Mouse (Mus musculus) thymus, adult 2 months (tissue): ENCODE measurements around the gene Ppt1. TPM values are rescaled to one million over a fixed set of nuclear protein-coding genes. Genes with fewer than 3 reads are reported as not detected.

Experiments
- DNase-seq: peaks from one replicate; pipeline ENCODE4 v3.0.0; 2021
- H3K27ac ChIP-seq: fragments of 200-500 bp; 2 replicates; pipeline ENCODE4 v1.5.1; 2012; ENCODE audit warnings: low read length, control low read depth; ENCODE audit not compliant: control insufficient read depth, insufficient read depth
- H3K27me3 ChIP-seq: fragments of 200-500 bp; 2 replicates; pipeline ENCODE4 v1.6.1; 2012; ENCODE audit warnings: mild to moderate bottlenecking, low read length, moderate library complexity, mixed read lengths; ENCODE audit not compliant: control insufficient read depth, insufficient read depth
- H3K36me3 ChIP-seq: fragments of 200-500 bp; 2 replicates; pipeline ENCODE4 v1.6.1; 2012; ENCODE audit warnings: mild to moderate bottlenecking, low read length, moderate library complexity; ENCODE audit not compliant: control insufficient read depth, insufficient read depth
- H3K4me1 ChIP-seq: fragments of 200-500 bp; replicated peaks from 2 replicates; pipeline ENCODE4 v1.6.1; 2012; ENCODE audit warnings: low read length; ENCODE audit not compliant: control insufficient read depth, insufficient read depth
- H3K4me3 ChIP-seq: fragments of 200-500 bp; 2 replicates; pipeline ENCODE4 v1.5.1; 2012; ENCODE audit warnings: mild to moderate bottlenecking, low read length, control low read depth, moderate library complexity; ENCODE audit not compliant: control insufficient read depth, insufficient read depth
- CTCF ChIP-seq: fragments of 200-500 bp; IDR thresholded peaks from 2 replicates; pipeline ENCODE4 v1.5.1; 2012; ENCODE audit warnings: mild to moderate bottlenecking, control low read depth, low read length, moderate library complexity, borderline replicate concordance; ENCODE audit not compliant: control insufficient read depth, poor library complexity, insufficient read depth; ENCODE audit errors: extremely low read depth
- POLR2A ChIP-seq: fragments of 200-500 bp; IDR thresholded peaks from 2 replicates; pipeline ENCODE4 v1.6.1; 2012; ENCODE audit warnings: mild to moderate bottlenecking, low read length, control low read depth, moderate library complexity; ENCODE audit not compliant: control insufficient read depth, poor library complexity, insufficient read depth; ENCODE audit errors: extremely low read depth
- WGBS: fragments of 180-500 bp; shearing (Covaris S2); methylation state at CpG from one replicate; pipeline ENCODE4 v1.1.7; 2018; 5-methylcytosine and 5-hydroxymethylcytosine counted together
- polyA plus RNA-seq: library from polyadenylated mRNA; depleted of rRNA; stranded (reverse); fragments of >200 nt; gene quantifications from 2 replicates; pipeline ENCODE4 v1.2.3, GENCODE M21; 2012

Gene Ppt1
- polyA plus RNA-seq, 1 experiment, result 86.7 TPM

- H3K4me3 ChIP-seq, result no peak overlapping the region
- H3K4me1 ChIP-seq, result peaks cover 33% of the 10 kb centered on the region
- peak; percentile 62 for DNase-seq
- peak overlapping the region; percentile 93 for H3K27ac ChIP-seq
- H3K27me3 ChIP-seq, result no peaks in the 10 kb centered on the region; the same call in 1 of the 2 replicates
- WGBS, result 5% methylated on average over 13 of the region's 13 CpGs
- peaks cover 62% of the 10 kb centered on the region for H3K36me3 ChIP-seq
- TF ChIP-seq CTCF (no peak), POLR2A (no peak)
These were observed 12.1 kb downstream of the Ppt1 start for GRCm38 (mm10) chr4:122848150-122848621.

GRCm38 (mm10) chr4:122851535-122851934 lies 15.5 kb downstream of the Ppt1 start:
- Histone ChIP-seq H3K4me3 (no peak overlapping the region), H3K27ac (no peak overlapping the region), H3K36me3 (peaks cover 49% of the 10 kb centered on the region), H3K4me1 (peaks cover 55% of the 10 kb centered on the region), H3K27me3 (no peaks in the 10 kb centered on the region; the same call in 1 of the 2 replicates)
- TF ChIP-seq CTCF (no peak), POLR2A (no peak)
- DNase-seq, result no peak

DNA sequence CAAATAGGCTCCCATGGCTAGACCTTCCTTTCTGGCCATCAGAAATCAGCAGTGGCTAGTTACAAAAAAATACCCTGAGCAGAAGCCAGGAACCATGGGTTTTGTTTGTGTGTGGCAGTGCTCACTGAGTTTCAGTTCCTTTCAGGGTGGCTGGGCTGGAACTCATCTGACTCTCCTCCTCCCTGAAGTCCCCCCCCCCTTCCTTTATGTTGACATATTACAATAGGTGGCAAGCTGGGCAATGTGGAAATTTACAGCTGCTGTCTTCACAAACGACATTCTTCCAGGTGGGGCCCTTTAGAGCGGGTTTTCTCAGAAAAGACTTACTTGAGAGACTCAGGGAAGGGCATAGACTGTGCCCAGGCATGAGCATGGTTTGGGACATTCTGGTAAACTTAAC lies 17.6 kb downstream of the Ppt1 start:
- 2% methylated on average over 2 of the region's 2 CpGs for WGBS
- no peaks in the 10 kb centered on the region; the same call in 1 of the 2 replicates for H3K27me3 ChIP-seq
- H3K27ac ChIP-seq, result peak overlapping the region; percentile 50; the same call in 1 of the 2 replicates
- peaks cover 61% of the 10 kb centered on the region for H3K36me3 ChIP-seq
- peaks cover 42% of the 10 kb centered on the region for H3K4me1 ChIP-seq
- peak; percentile 44 for DNase-seq
- TF ChIP-seq CTCF (no peak), POLR2A (no peak)
- H3K4me3 ChIP-seq, result no peak overlapping the region

DNA sequence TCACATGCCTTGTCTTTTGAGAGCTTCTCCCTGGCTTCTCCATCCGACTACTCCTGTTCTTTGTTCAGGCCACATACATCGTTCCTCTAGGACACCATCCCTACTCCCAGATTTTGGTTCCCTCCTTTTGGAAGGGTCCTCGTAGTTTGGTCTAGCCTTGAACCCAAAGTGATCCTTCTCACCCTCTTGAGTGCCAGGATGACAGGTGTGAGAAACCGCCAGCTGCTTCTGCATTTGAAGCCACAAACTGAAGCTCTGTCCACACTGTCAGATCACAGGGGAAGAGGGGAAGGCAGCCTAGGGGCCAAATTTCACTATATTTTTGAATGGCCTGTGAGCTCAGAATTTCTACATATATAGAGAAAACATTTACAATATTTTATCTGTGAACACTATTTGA lies 18.7 kb downstream of the Ppt1 start:
- Histone ChIP-seq H3K27me3 (no peaks in the 10 kb centered on the region; the same call in 1 of the 2 replicates), H3K4me1 (peaks cover 35% of the 10 kb centered on the region), H3K36me3 (peaks cover 61% of the 10 kb centered on the region), H3K4me3 (no peak overlapping the region), H3K27ac (peak overlapping the region; percentile 5)
- no peak for TF ChIP-seq POLR2A
- no peak for TF ChIP-seq CTCF
- DNase-seq, result peak; percentile 22
- WGBS, result 49% methylated on average over 4 of the region's 4 CpGs

DNA sequence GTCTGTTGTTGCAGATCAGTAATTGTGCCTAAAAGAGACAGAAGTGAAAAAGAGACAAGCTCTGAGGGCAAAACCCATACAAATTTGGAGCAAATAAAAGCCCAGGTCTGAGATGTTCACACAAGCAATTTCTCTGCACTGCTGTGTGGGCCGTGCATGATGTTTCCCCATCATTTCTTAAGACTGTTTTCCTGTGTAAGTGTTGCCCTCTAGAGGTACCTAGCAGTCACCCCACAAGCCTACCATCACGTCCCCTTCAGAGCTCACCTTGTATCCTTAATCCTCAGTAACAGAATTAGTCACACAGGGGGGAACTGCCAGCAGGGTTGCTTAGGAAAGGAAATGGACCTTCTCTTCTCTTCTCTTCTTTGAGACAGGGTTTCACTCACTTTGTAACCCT lies 21.9 kb downstream of the Ppt1 start:
- no peak overlapping the region for H3K27ac ChIP-seq
- peaks cover 24% of the 10 kb centered on the region for H3K4me1 ChIP-seq
- H3K4me3 ChIP-seq, result no peak overlapping the region
- peaks cover 72% of the 10 kb centered on the region for H3K36me3 ChIP-seq
- TF ChIP-seq POLR2A (no peak), CTCF (no peak)
- peak; percentile 23 for DNase-seq
- H3K27me3 ChIP-seq, result no peaks in the 10 kb centered on the region
- 27% methylated on average over 2 of the region's 2 CpGs for whole genome bisulfite sequencing

GRCm38 (mm10) chr4:122859096-122859674 lies 23.1 kb downstream of the Ppt1 start:
- no peak for TF ChIP-seq POLR2A
- H3K27me3 ChIP-seq, result no peaks in the 10 kb centered on the region
- 80% methylated on average over 6 of the region's 6 CpGs for WGBS
- peaks cover 84% of the 10 kb centered on the region for H3K36me3 ChIP-seq
- no peak for DNase-seq
- no peak overlapping the region for H3K27ac ChIP-seq
- peaks cover 16% of the 10 kb centered on the region for H3K4me1 ChIP-seq
- no peak overlapping the region for H3K4me3 ChIP-seq

- Histone ChIP-seq H3K27me3 (no peaks in the 10 kb centered on the region), H3K4me3 (no peak overlapping the region), H3K27ac (no peak overlapping the region), H3K36me3 (peaks cover 92% of the 10 kb centered on the region), H3K4me1 (no peaks in the 10 kb centered on the region)
- 97% methylated on average over 4 of the region's 4 CpGs for WGBS
- no peak for TF ChIP-seq POLR2A
- no peak for TF ChIP-seq CTCF
- no peak for DNase-seq
These were observed 25.8 kb downstream of the Ppt1 start for GRCm38 (mm10) chr4:122861836-122862235.
